Mouse (Mus musculus): ENCODE results near the gene Dnajb9.
A peak's percentile ranks its signal among the peaks of the same experiment; 100 is the strongest.
"Not testable (repeated sequence)": the region's sequence is repeated elsewhere in the genome, so short reads cannot be mapped to it uniquely, and the experiment has no call there.

The Dnajb9 gene

GRCm38 (mm10) chr12:44209824-44210752 is at the start of gene Dnajb9:
Gene Dnajb9, minus strand, starts transcription at chr12:44210326.
- DNase-seq (ENCODE audit: low read depth, low spot score), result peak; percentile 99

GRCm38 (mm10) chr12:44248309-44248977 is 38.3 kb upstream of the Dnajb9 start:
- DNase-seq (ENCODE audit: low read depth, low spot score), result no peak

GRCm38 (mm10) chr12:44245739-44246138 is 35.6 kb upstream of the Dnajb9 start:
- no peak for DNase-seq (ENCODE audit: low read depth, low spot score)

GRCm38 (mm10) chr12:44242407-44242806 is 32.3 kb upstream of the Dnajb9 start:
- no peak for DNase-seq (ENCODE audit: low read depth, low spot score)

GRCm38 (mm10) chr12:44241090-44241489 is 31.0 kb upstream of the Dnajb9 start:
- DNase-seq (ENCODE audit: low read depth, low spot score), result no peak

- DNase-seq (ENCODE audit: low read depth, low spot score), result no peak
Observed at GRCm38 (mm10) chr12:44224650-44225049, 14.5 kb upstream of the Dnajb9 start.

GRCm38 (mm10) chr12:44223044-44223443 is 12.9 kb upstream of the Dnajb9 start:
- DNase-seq (ENCODE audit: low read depth, low spot score), result no peak

GRCm38 (mm10) chr12:44221651-44222356 is 11.7 kb upstream of the Dnajb9 start:
- no peak for DNase-seq (ENCODE audit: low read depth, low spot score)

- DNase-seq (ENCODE audit: low read depth, low spot score), result not testable (repeated sequence)
Observed at GRCm38 (mm10) chr12:44221070-44221469, 10.9 kb upstream of the Dnajb9 start, which contains the start of gene Pnpla8. Gene Pnpla8, plus strand, starts transcription at chr12:44221370.

- no peak for DNase-seq (ENCODE audit: low read depth, low spot score)
Observed at GRCm38 (mm10) chr12:44211555-44211954, 1.4 kb upstream of the Dnajb9 start.

GRCm38 (mm10) chr12:44209141-44209823 is 844 bp downstream of the Dnajb9 start:
- DNase-seq (ENCODE audit: low read depth, low spot score), result no peak

GRCm38 (mm10) chr12:44197873-44198525 is 12.1 kb downstream of the Dnajb9 start:
- DNase-seq (ENCODE audit: low read depth, low spot score), result no peak

- peak; percentile 61 for DNase-seq (ENCODE audit: low read depth, low spot score)
Observed at GRCm38 (mm10) chr12:44181081-44181982, 28.8 kb downstream of the Dnajb9 start.

- DNase-seq (ENCODE audit: low read depth, low spot score), result no peak
Observed at GRCm38 (mm10) chr12:44177038-44177355, 33.1 kb downstream of the Dnajb9 start.

- DNase-seq (ENCODE audit: low read depth, low spot score), result no peak
Observed at GRCm38 (mm10) chr12:44176331-44177037, 33.6 kb downstream of the Dnajb9 start.

GRCm38 (mm10) chr12:44166949-44167348 is 43.2 kb downstream of the Dnajb9 start:
- DNase-seq (ENCODE audit: low read depth, low spot score), result peak; percentile 73

- DNase-seq (ENCODE audit: low read depth, low spot score), result no peak
Observed at GRCm38 (mm10) chr12:44159349-44159748, 50.8 kb downstream of the Dnajb9 start.

Data from brain, embryonic 18.5 days (tissue).